Mouse (Mus musculus) CH12.LX (cell line): ENCODE results near the gene Fat2. TPM values are rescaled to one million over a fixed set of nuclear protein-coding genes. Genes with fewer than 3 reads are reported as not detected.

Experiments
- DNase-seq: peaks from one replicate; pipeline ENCODE4 v3.0.0-alpha.2; 2013; ENCODE audit errors: extremely low read depth
- H3K27ac ChIP-seq: 2 replicates; pipeline ENCODE4 v1.5.1; 2012; ENCODE audit warnings: low read depth, mild to moderate bottlenecking, control low read depth, moderate library complexity; ENCODE audit not compliant: insufficient read depth
- H3K27me3 ChIP-seq: replicated peaks from 2 replicates; pipeline ENCODE3; 2012; ENCODE audit warnings: inconsistent platforms
- H3K36me3 ChIP-seq, 2 experiments: replicated peaks in 1 of 2; 2 replicates each; pipeline versions ENCODE3 to v1.6.1; 2012; ENCODE audit warnings: inconsistent platforms in 1 of 2, low read length in 1 of 2, mild to moderate bottlenecking in 1 of 2, mixed read lengths in 1 of 2, moderate library complexity in 1 of 2; ENCODE audit not compliant: control insufficient read depth in 1 of 2, insufficient read depth in 1 of 2
- H3K4me1 ChIP-seq, 2 experiments: 2 replicates each; pipeline ENCODE4 v1.6.1; 2012; ENCODE audit warnings: inconsistent platforms in 1 of 2, moderate library complexity in 1 of 2; ENCODE audit not compliant: insufficient read depth in 2 of 2, control insufficient read depth in 1 of 2
- H3K4me2 ChIP-seq: 2 replicates; pipeline ENCODE4 v1.6.1; 2012; ENCODE audit warnings: low read depth, mild to moderate bottlenecking, control low read depth; ENCODE audit not compliant: poor library complexity, insufficient read depth, severe bottlenecking
- H3K4me3 ChIP-seq, 3 experiments: fragments of 150-350 bp in 1 of 3; sonication (generic) in 1 of 3; replicated peaks in 1 of 3; 2 replicates each; pipeline versions ENCODE3 to v1.5.1; 2011 to 2012; ENCODE audit warnings: low read depth in 2 of 3, low read length in 2 of 3, mild to moderate bottlenecking in 2 of 3, moderate library complexity in 2 of 3, control low read depth in 1 of 3, improper control_type of control experiment in 1 of 3, inconsistent platforms in 1 of 3, mixed read lengths in 1 of 3; ENCODE audit not compliant: poor library complexity in 1 of 3
- H3K79me2 ChIP-seq: replicated peaks from 2 replicates; pipeline ENCODE4 v1.6.1; 2012; ENCODE audit warnings: mild to moderate bottlenecking, moderate library complexity; ENCODE audit not compliant: control insufficient read depth, poor library complexity, insufficient read depth, severe bottlenecking; ENCODE audit errors: extremely low read depth
- H3K9ac ChIP-seq: 2 replicates; pipeline ENCODE4 v1.6.1; 2012; ENCODE audit warnings: low read depth, mild to moderate bottlenecking, control low read depth, moderate library complexity; ENCODE audit not compliant: insufficient read depth
- H3K9me3 ChIP-seq: replicated peaks from 2 replicates; pipeline ENCODE3; 2012; ENCODE audit warnings: low read length, inconsistent platforms, mixed read lengths
- CHD1 ChIP-seq: IDR thresholded peaks from 2 replicates; pipeline ENCODE4 v1.6.1; 2012; ENCODE audit warnings: low read depth, low read length, improper control_type of control experiment, inconsistent platforms
- CHD2 ChIP-seq: IDR thresholded peaks from 2 replicates; pipeline ENCODE4 v1.6.1; 2011; ENCODE audit warnings: low read length, improper control_type of control experiment
- E2F4 ChIP-seq: IDR thresholded peaks from 2 replicates; pipeline ENCODE4 v1.6.1; 2011; ENCODE audit warnings: low read depth, low read length, improper control_type of control experiment; ENCODE audit not compliant: insufficient replicate concordance
- ELF1 ChIP-seq: IDR thresholded peaks from 2 replicates; pipeline ENCODE4 v1.6.1; 2014; ENCODE audit warnings: low read depth, mild to moderate bottlenecking, inconsistent platforms, low read length, improper control_type of control experiment
- GABPA ChIP-seq: IDR thresholded peaks from 2 replicates; pipeline ENCODE4 v1.6.1; 2012; ENCODE audit warnings: low read depth, low read length, improper control_type of control experiment, inconsistent platforms; ENCODE audit not compliant: insufficient replicate concordance
- HCFC1 ChIP-seq: IDR thresholded peaks from 2 replicates; pipeline ENCODE4 v1.6.1; 2012; ENCODE audit warnings: low read depth, mild to moderate bottlenecking, inconsistent platforms, low read length, improper control_type of control experiment
- JUN ChIP-seq: IDR thresholded peaks from 2 replicates; pipeline ENCODE4 v1.6.1; 2011; ENCODE audit warnings: low read depth, mild to moderate bottlenecking, low read length, improper control_type of control experiment, moderate library complexity; ENCODE audit not compliant: insufficient read depth
- MAFK ChIP-seq: IDR thresholded peaks from 2 replicates; pipeline ENCODE4 v1.6.1; 2011; ENCODE audit warnings: low read length, improper control_type of control experiment; ENCODE audit not compliant: insufficient replicate concordance
- MAX ChIP-seq: IDR thresholded peaks from 2 replicates; pipeline ENCODE4 v1.6.1; 2011; ENCODE audit warnings: low read length, improper control_type of control experiment
- MXI1 ChIP-seq: IDR thresholded peaks from 2 replicates; pipeline ENCODE4 v1.6.1; 2011; ENCODE audit warnings: mild to moderate bottlenecking, low read depth, low read length, improper control_type of control experiment
- MYC ChIP-seq: IDR thresholded peaks from 2 replicates; pipeline ENCODE4 v1.6.1; 2011; ENCODE audit warnings: low read depth, mild to moderate bottlenecking, improper control_type of control experiment, low read length
- NELFE ChIP-seq: IDR thresholded peaks from 2 replicates; pipeline ENCODE4 v1.6.1; 2011; ENCODE audit warnings: low read depth, low read length, improper control_type of control experiment
- PAX5 ChIP-seq: IDR thresholded peaks from 2 replicates; pipeline ENCODE4 v1.6.1; 2012; ENCODE audit warnings: low read length, inconsistent platforms, mixed read lengths
- POLR2AphosphoS2 ChIP-seq: IDR thresholded peaks from 2 replicates; pipeline ENCODE4 v1.6.1; 2011; ENCODE audit warnings: low read depth, low read length, improper control_type of control experiment
- RAD21 ChIP-seq: IDR thresholded peaks from 2 replicates; pipeline ENCODE4 v1.6.1; 2011; ENCODE audit warnings: low read depth, mild to moderate bottlenecking, low read length, improper control_type of control experiment, moderate library complexity
- SMC3 ChIP-seq: IDR thresholded peaks from 2 replicates; pipeline ENCODE4 v1.6.1; 2011; ENCODE audit warnings: low read depth, low read length, improper control_type of control experiment
- TCF12 ChIP-seq: IDR thresholded peaks from 2 replicates; pipeline ENCODE4 v1.6.1; 2014; ENCODE audit warnings: low read depth, mild to moderate bottlenecking, inconsistent platforms, low read length, improper control_type of control experiment
- UBTF ChIP-seq: IDR thresholded peaks from 2 replicates; pipeline ENCODE4 v1.6.1; 2012; ENCODE audit warnings: low read depth, mild to moderate bottlenecking, inconsistent platforms, low read length, improper control_type of control experiment, moderate library complexity
- USF1 ChIP-seq: IDR thresholded peaks from 2 replicates; pipeline ENCODE4 v1.6.1; 2014; ENCODE audit warnings: low read depth, mild to moderate bottlenecking, inconsistent platforms, low read length, improper control_type of control experiment
- ZC3H11A ChIP-seq: IDR thresholded peaks from 2 replicates; pipeline ENCODE4 v1.6.1; 2012; ENCODE audit warnings: low read depth, mild to moderate bottlenecking, inconsistent platforms, low read length, improper control_type of control experiment
- ZKSCAN1 ChIP-seq: IDR thresholded peaks from 2 replicates; pipeline ENCODE4 v1.6.1; 2012; ENCODE audit warnings: low read depth, inconsistent platforms, low read length, improper control_type of control experiment, borderline replicate concordance
- ZMIZ1 ChIP-seq: IDR thresholded peaks from 2 replicates; pipeline ENCODE4 v1.6.1; 2012; ENCODE audit warnings: low read depth, mild to moderate bottlenecking, inconsistent platforms, low read length, improper control_type of control experiment
- ZNF384 ChIP-seq: IDR thresholded peaks from 2 replicates; pipeline ENCODE4 v1.6.1; 2012; ENCODE audit warnings: low read depth, low read length, improper control_type of control experiment, inconsistent platforms
- dilution Hi-C: fragments of 300-500 bp; cut with MboI; formaldehyde crosslinking; loops from 2 replicates; pipeline ENCODE4 v1.14.3; 2020; ENCODE audit warnings: low sequenced_read_pairs; ENCODE audit not compliant: extremely low pct_unique_long_range_greater_than_20kb, extremely low pct_ligation_motif_present
- in situ Hi-C: fragments of 300-500 bp; cut with MboI; formaldehyde crosslinking; loops from 3 replicates; pipeline ENCODE4 v1.14.3; 2019; ENCODE audit warnings: low sequenced_read_pairs, low pct_ligation_motif_present, low pct_unique_long_range_greater_than_20kb, mixed read lengths
- polyA plus RNA-seq: library from polyadenylated mRNA; unstranded; fragments of >175 nt; gene quantifications from 2 replicates; pipeline ENCODE4 v1.2.1, GENCODE M21; 2012; ENCODE audit warnings: low read depth; ENCODE audit not compliant: insufficient read length
- total RNA-seq, 2 experiments: library from RNA; depleted of rRNA; stranded (reverse); fragments of 300-350 nt in 1 of 2; fragments of >200 nt in 1 of 2; gene quantifications; 2 replicates each; pipeline ENCODE4 v1.2.3; 2012 to 2014

Fat2 gene
- total and polyA plus RNA-seq, 3 experiments = under 0.01 TPM; not detected in 2

DNA sequence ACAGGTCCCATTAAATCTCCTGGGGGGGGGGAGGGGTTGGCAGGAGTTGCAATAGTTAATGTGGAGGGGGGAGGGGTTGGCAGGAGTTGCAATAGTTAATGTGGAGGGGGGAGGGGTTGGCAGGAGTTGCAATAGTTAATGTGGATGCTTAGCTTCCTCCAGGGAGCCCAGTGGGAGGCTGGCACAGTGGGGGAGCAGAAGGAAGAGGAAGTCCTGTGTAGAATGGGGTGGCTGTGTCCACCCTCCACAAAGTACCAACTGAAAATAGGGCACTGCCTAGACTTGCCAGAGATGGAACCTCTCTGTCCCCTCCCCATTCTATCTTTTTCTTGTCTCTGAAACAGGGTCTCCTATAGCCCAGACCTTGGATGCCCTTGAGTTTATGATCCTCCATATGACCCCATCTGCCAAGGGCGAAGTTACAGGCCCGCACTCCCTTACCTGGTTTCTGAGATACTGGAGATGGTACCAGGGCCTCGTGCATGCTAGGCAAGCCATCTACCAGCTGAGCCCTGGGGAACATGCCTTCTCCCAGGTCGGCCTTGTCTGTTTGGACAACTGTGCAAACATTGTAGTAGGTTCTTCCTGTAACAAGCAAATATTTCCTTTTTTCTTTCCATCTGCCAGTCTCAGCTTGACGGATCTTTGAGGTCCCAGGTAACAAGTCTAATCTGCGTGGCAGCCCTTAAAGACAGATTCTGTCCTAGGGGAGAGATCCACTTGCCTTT is 126.6 kb downstream of the Fat2 start:
- Histone ChIP-seq H3K4me2 (no peak overlapping the region), H3K9ac (no peak overlapping the region), H3K79me2 (no peaks in the 10 kb centered on the region), H3K27ac (no peak overlapping the region), H3K36me3 (peaks cover 0 to 16% of the 10 kb centered on the region in 2 experiments), H3K4me1 (peaks cover 3 to 13% of the 10 kb centered on the region in 2 experiments), H3K9me3 (no peaks in the 10 kb centered on the region), H3K4me3 (no peak overlapping the region), H3K27me3 (no peaks in the 10 kb centered on the region)
- TF ChIP-seq GABPA (no peak), MXI1 (no peak), PAX5 (no peak), MAFK (no peak), RAD21 (no peak), ZMIZ1 (no peak), MYC (no peak), TCF12 (no peak), ZNF384 (no peak)
- dilution Hi-C loops (no loop called here), in situ Hi-C loops (loop anchor here (5.0 to 10.0 kb wide), 2 partner anchors 43 to 175 kb away; no protein-coding TSS in a partner anchor)
- DNase-seq = no peak

DNA sequence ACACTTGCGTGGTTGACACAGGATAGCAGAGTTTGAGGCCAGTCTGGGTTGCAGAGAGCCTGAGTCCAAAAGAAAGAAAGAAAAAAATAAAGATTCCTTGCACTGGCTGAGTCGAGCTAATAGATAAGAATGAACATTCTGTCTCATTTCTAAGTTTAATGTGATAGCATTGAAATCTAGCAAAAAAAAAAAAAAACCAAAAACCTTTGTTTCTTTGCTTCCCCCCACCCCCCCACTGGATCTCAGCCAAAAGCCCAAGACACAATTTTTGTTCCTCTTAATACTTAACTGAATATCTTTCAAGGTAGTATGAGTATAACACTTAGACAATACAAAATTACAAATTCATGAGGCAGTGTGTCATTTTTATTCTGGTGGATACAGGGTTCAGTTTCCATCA is 127.3 kb downstream of the Fat2 start:
- H3K4me3 ChIP-seq = no peak overlapping the region
- dilution Hi-C loops = no loop called here
- TF ChIP-seq POLR2AphosphoS2 (no peak), CHD1 (no peak), ZKSCAN1 (no peak), NELFE (no peak), MAX (no peak), MXI1 (no peak), ELF1 (no peak), JUN (no peak), GABPA (no peak), ZC3H11A (no peak), UBTF (no peak), HCFC1 (no peak), RAD21 (no peak), USF1 (no peak), CHD2 (no peak), E2F4 (no peak), TCF12 (no peak), MYC (no peak), SMC3 (no peak)

More for the DNA sequence above, 127.3 kb downstream of the Fat2 start:
- Histone ChIP-seq H3K27ac (no peak overlapping the region), H3K4me2 (no peak overlapping the region), H3K27me3 (peaks cover 3% of the 10 kb centered on the region), H3K36me3 (peaks cover 0 to 10% of the 10 kb centered on the region in 2 experiments), H3K4me1 (peaks cover 3 to 13% of the 10 kb centered on the region in 2 experiments), H3K9me3 (no peaks in the 10 kb centered on the region), H3K79me2 (no peaks in the 10 kb centered on the region), H3K9ac (no peak overlapping the region)
- in situ Hi-C loops = loop anchor here (5.0 to 10.0 kb wide), 2 partner anchors 43 to 176 kb away; no protein-coding TSS in a partner anchor
- DNase-seq = no peak
